Mouse (Mus musculus) forebrain, embryonic 14.5 days (tissue): ENCODE results near the gene Tmem201. TPM values are rescaled to one million over a fixed set of nuclear protein-coding genes. Genes with fewer than 3 reads are reported as not detected.

Source experiments
- ATAC-seq: fragments of 200-750 bp; cut with Nextera tagmentation; 2 replicates; pipeline ENCODE4 v1.8.0; 2017; ENCODE audit warnings: mild to moderate bottlenecking, moderate library complexity
- DNase-seq: peaks from one replicate; pipeline ENCODE4 v3.0.0-alpha.2; 2015; ENCODE audit warnings: low spot score
- H3K27ac ChIP-seq: fragments of 300-500 bp; sonication (generic); 2 replicates; pipeline ENCODE4 v1.5.1; 2014; ENCODE audit warnings: low read depth, mild to moderate bottlenecking, control low read depth, low read length, moderate library complexity
- H3K27me3 ChIP-seq: fragments of 300-500 bp; sonication (generic); replicated peaks from 2 replicates; pipeline ENCODE4 v1.6.1; 2014; ENCODE audit warnings: low read length, control low read depth, mixed read lengths; ENCODE audit not compliant: control insufficient read depth, insufficient read depth
- H3K36me3 ChIP-seq: fragments of 300-500 bp; sonication (generic); 2 replicates; pipeline ENCODE4 v1.6.1; 2014; ENCODE audit warnings: low read length, control low read depth; ENCODE audit not compliant: control insufficient read depth, insufficient read depth
- H3K4me1 ChIP-seq: fragments of 300-500 bp; sonication (generic); 2 replicates; pipeline ENCODE4 v1.6.1; 2014; ENCODE audit warnings: antibody characterized with exemption, low read length, control low read depth; ENCODE audit not compliant: control insufficient read depth, insufficient read depth
- H3K4me2 ChIP-seq: fragments of 300-500 bp; sonication (generic); 2 replicates; pipeline ENCODE4 v1.6.1; 2014; ENCODE audit warnings: mild to moderate bottlenecking, control low read depth, low read length
- H3K4me3 ChIP-seq: fragments of 300-500 bp; sonication (generic); 2 replicates; pipeline ENCODE4 v1.5.1; 2014; ENCODE audit warnings: low read depth, low read length, control low read depth
- H3K9ac ChIP-seq: fragments of 300-500 bp; sonication (generic); 2 replicates; pipeline ENCODE4 v1.6.1; 2014; ENCODE audit warnings: mild to moderate bottlenecking, low read length, control low read depth, moderate library complexity
- H3K9me3 ChIP-seq: fragments of 300-500 bp; sonication (generic); replicated peaks from 2 replicates; pipeline ENCODE4 v1.6.1; 2016; ENCODE audit warnings: low read length, control low read depth, mixed read lengths; ENCODE audit not compliant: control insufficient read depth
- WGBS: fragments of 180-500 bp; shearing (Covaris S2); extraction: QIAGEN DNeasy Blood & Tissue Kit; methylation state at CpG from one replicate; pipeline ENCODE4 v1.1.7; 2014; 5-methylcytosine and 5-hydroxymethylcytosine counted together
- polyA plus RNA-seq: library from polyadenylated mRNA; unstranded; fragments of >200 nt; fragmentation: Nextera tagmentation; extraction: Ambion mirVana; gene quantifications from 2 replicates; pipeline ENCODE4 v1.2.1, GENCODE M21; 2014

Gene Tmem201
- polyA plus RNA-seq, 1 experiment from 2014 or later: 20.4 TPM

- H3K4me2 ChIP-seq: no peak overlapping the region
- no peaks in the 10 kb centered on the region for H3K36me3 ChIP-seq
- H3K4me3 ChIP-seq: no peak overlapping the region
- WGBS: 84% methylated on average over 11 of the region's 11 CpGs
- no peak for ATAC-seq
- H3K27me3 ChIP-seq: no peaks in the 10 kb centered on the region
- no peak overlapping the region for H3K9ac ChIP-seq
- no peaks in the 10 kb centered on the region for H3K4me1 ChIP-seq
- H3K27ac ChIP-seq: no peak overlapping the region
- no peaks in the 10 kb centered on the region for H3K9me3 ChIP-seq
- DNase-seq: no peak
Measured at GRCm38 (mm10) chr4:149684841-149685623, 52.8 kb downstream of the Tmem201 start.

- WGBS: 6% methylated on average over 7 of the region's 7 CpGs
- Histone ChIP-seq H3K4me2 (no peak overlapping the region), H3K9ac (no peak overlapping the region), H3K9me3 (no peaks in the 10 kb centered on the region), H3K27ac (no peak overlapping the region), H3K4me3 (no peak overlapping the region), H3K4me1 (no peaks in the 10 kb centered on the region), H3K27me3 (no peaks in the 10 kb centered on the region), H3K36me3 (no peaks in the 10 kb centered on the region)
- ATAC-seq (no peak), DNase-seq (no peak)
Measured at GRCm38 (mm10) chr4:149683875-149684274, 54.0 kb downstream of the Tmem201 start.

- Histone ChIP-seq H3K36me3 (no peaks in the 10 kb centered on the region), H3K27me3 (0 out of 2 replicates have a peak, but pooled peaks cover 2% of the 10 kb centered on the region), H3K9ac (no peak overlapping the region), H3K9me3 (no peaks in the 10 kb centered on the region), H3K4me2 (no peak overlapping the region), H3K27ac (no peak overlapping the region), H3K4me3 (no peak overlapping the region), H3K4me1 (no peaks in the 10 kb centered on the region)
- 77% methylated on average over 11 of the region's 11 CpGs for WGBS
- DNase-seq: no peak
- ATAC-seq: no peak
Measured at GRCm38 (mm10) chr4:149679056-149679770, 58.6 kb downstream of the Tmem201 start.

GRCm38 (mm10) chr4:149678006-149678405, 59.8 kb downstream of the Tmem201 start:
- Histone ChIP-seq H3K36me3 (no peaks in the 10 kb centered on the region), H3K4me3 (no peak overlapping the region), H3K27me3 (0 out of 2 replicates have a peak, but pooled peaks cover 7% of the 10 kb centered on the region), H3K9ac (no peak overlapping the region), H3K27ac (no peak overlapping the region), H3K9me3 (no peaks in the 10 kb centered on the region), H3K4me1 (no peaks in the 10 kb centered on the region), H3K4me2 (no peak overlapping the region)
- ATAC-seq (no peak), DNase-seq (no peak)
- WGBS: 42% methylated on average over 1 of the region's 1 CpGs

GRCm38 (mm10) chr4:149675378-149676261, 62.2 kb downstream of the Tmem201 start:
- no peaks in the 10 kb centered on the region for H3K9me3 ChIP-seq
- DNase-seq (peak; percentile 69), ATAC-seq (peak; percentile 93)
- no peaks in the 10 kb centered on the region for H3K36me3 ChIP-seq
- H3K4me2 ChIP-seq: peak overlapping the region; percentile 88
- no peaks in the 10 kb centered on the region for H3K4me1 ChIP-seq
- H3K9ac ChIP-seq: peak overlapping the region; percentile 78
- whole genome bisulfite sequencing: under 1% methylated on average over 58 of the region's 60 CpGs
- H3K27ac ChIP-seq: peak overlapping the region; percentile 63; the same call in 1 of the 2 replicates
- H3K27me3 ChIP-seq: 0 out of 2 replicates have a peak, but pooled peaks cover 7% of the 10 kb centered on the region
- peak overlapping the region; percentile 66 for H3K4me3 ChIP-seq

- 7% methylated on average over 8 of the region's 8 CpGs for WGBS
- DNase-seq: no peak
- H3K27me3 ChIP-seq: 0 out of 2 replicates have a peak, but pooled peaks cover 7% of the 10 kb centered on the region
- H3K4me2 ChIP-seq: peak overlapping the region; percentile 88
- ATAC-seq: no peak
- H3K9ac ChIP-seq: peak overlapping the region; percentile 78
- H3K4me1 ChIP-seq: no peaks in the 10 kb centered on the region
- no peaks in the 10 kb centered on the region for H3K9me3 ChIP-seq
- no peaks in the 10 kb centered on the region for H3K36me3 ChIP-seq
- H3K4me3 ChIP-seq: peak overlapping the region; percentile 66
- peak overlapping the region; percentile 39; the same call in 1 of the 2 replicates for H3K27ac ChIP-seq
Measured at GRCm38 (mm10) chr4:149674814-149675377, 62.9 kb downstream of the Tmem201 start.

- H3K27ac ChIP-seq: no peak overlapping the region
- H3K36me3 ChIP-seq: no peaks in the 10 kb centered on the region
- no peaks in the 10 kb centered on the region for H3K4me1 ChIP-seq
- 0 out of 2 replicates have a peak, but pooled peaks cover 7% of the 10 kb centered on the region for H3K27me3 ChIP-seq
- H3K4me2 ChIP-seq: no peak overlapping the region
- ATAC-seq: no peak
- H3K9ac ChIP-seq: no peak overlapping the region
- WGBS: 91% methylated on average over 5 of the region's 5 CpGs
- no peak for DNase-seq
- no peaks in the 10 kb centered on the region for H3K9me3 ChIP-seq
- no peak overlapping the region for H3K4me3 ChIP-seq
Measured at GRCm38 (mm10) chr4:149672747-149673146, 65.1 kb downstream of the Tmem201 start.

- ATAC-seq: no peak
- H3K9me3 ChIP-seq: no peaks in the 10 kb centered on the region
- WGBS: 96% methylated on average over 6 of the region's 6 CpGs
- 0 out of 2 replicates have a peak, but pooled peaks cover 5% of the 10 kb centered on the region for H3K27me3 ChIP-seq
- DNase-seq: no peak
- H3K36me3 ChIP-seq: no peaks in the 10 kb centered on the region
- H3K27ac ChIP-seq: no peak overlapping the region
- no peak overlapping the region for H3K9ac ChIP-seq
- H3K4me1 ChIP-seq: no peaks in the 10 kb centered on the region
- H3K4me2 ChIP-seq: no peak overlapping the region
- no peak overlapping the region for H3K4me3 ChIP-seq
Measured at GRCm38 (mm10) chr4:149671175-149671574, 66.7 kb downstream of the Tmem201 start.
